Mouse (Mus musculus): ENCODE results near the gene Plekhn1. TPM values are rescaled to one million over a fixed set of nuclear protein-coding genes. Genes with fewer than 3 reads are reported as not detected.
A peak's percentile ranks its signal among the peaks of the same experiment; 100 is the strongest.

The Plekhn1 gene
- 27.6 and 28.5 TPM in 2 replicates for polyA plus RNA-seq (2016; fragmentation: Nextera tagmentation; extraction: Ambion mirVana)

DNA sequence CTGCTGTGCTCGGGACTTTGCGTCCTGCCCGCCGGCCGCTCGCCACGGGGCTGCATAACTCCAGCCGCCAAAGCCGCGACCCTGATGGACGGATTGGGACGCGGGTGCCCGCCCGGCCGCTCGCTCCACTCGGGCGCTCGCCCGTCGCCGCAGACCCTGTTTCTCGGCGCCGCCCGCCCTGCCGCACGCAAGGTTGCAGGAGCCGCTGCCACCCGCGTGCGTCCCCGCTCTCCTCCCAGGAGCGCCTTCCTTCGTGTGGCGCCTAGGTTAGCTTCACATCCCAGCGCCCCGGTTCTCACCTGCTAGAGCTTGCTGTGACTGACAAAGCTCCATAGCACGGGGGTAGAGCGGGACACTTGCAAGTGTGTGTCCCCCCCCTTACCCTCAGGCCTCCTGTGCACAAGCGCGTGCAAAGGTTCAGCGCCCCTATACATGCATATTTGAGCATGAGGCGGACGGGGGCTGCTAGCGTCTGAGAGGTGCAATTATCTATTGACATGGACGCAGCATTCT lies at the start of gene Plekhn1:
Gene Plekhn1, minus strand, starts transcription at position 157 of the 513 bp plus-strand sequence.
- Histone ChIP-seq H3K4me1 (peaks cover 18% of the 10 kb centered on the region), H3K4me3 (replicated peaks) (peak within 1 kb of the TSS; percentile 93), H3K27me3 (no peaks in the 10 kb centered on the region), H3K9me3 (no peaks in the 10 kb centered on the region), H3K9ac (peak within 1 kb of the TSS; percentile 76), H3K4me2 (peak within 1 kb of the TSS; percentile 77), H3K27ac (peak within 1 kb of the TSS; percentile 92), H3K36me3 (replicated peaks) (peaks cover 60% of the 10 kb centered on the region)
- peak; percentile 63 for ATAC-seq (ENCODE audit: low FRiP score)
- WGBS, result 1% methylated on average over 45 of the region's 48 CpGs

DNA sequence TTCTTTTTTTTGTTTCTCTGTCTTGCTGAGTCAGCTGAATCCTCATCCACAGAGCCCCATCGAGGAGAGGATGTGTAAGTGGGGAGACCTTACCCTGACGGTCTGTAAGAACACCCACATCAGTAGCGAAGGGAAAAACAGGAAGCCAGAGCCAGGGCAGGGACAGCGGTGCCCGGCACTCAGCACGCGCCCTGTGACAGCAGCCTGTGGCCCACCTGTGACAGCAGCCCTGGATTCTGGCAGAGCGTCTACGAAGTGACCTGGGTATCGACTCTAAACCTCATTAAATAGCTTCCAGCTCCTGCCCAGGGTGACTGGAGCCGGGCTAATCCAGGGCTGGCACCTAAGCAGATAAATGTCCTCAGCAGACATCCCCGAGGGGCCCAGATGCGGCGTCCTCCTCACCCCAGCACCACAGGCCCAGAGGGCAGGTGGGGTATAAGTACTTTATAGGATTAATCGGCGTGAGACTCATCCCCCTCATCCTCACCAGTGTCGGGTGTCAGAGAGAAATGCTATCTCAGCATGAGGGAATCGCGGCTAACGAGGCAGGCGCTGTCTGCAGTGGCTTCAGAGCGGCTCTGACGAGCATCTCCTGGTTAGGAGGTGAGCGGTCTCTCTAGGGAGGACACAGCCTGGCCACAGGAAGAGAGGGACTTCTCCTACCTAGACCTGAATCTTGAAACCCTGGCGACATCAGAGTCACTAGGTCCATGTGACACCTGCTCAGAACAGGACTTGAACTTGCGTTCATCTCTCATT lies 20.6 kb upstream of the Plekhn1 start, which contains the start of gene Samd11:
Gene Samd11, minus strand, starts transcription at position 580 of the 762 bp plus-strand sequence.
- Histone ChIP-seq H3K4me1 (peaks cover 20% of the 10 kb centered on the region), H3K27me3 (peaks cover 45% of the 10 kb centered on the region), H3K9ac (0 out of 2 replicates have a peak within 1 kb of the TSS, but pooled peaks have one; percentile 13), H3K4me2 (peak within 1 kb of the TSS; percentile 42), H3K27ac (no peak within 1 kb of the TSS), H3K36me3 (replicated peaks) (no peaks in the 10 kb centered on the region), H3K9me3 (no peaks in the 10 kb centered on the region), H3K4me3 (replicated peaks) (peak within 1 kb of the TSS; percentile 21)
- WGBS, result 2% methylated on average over 26 of the region's 26 CpGs
- peak; percentile 42; the same call in 1 of the 2 replicates for ATAC-seq (ENCODE audit: low FRiP score)

DNA sequence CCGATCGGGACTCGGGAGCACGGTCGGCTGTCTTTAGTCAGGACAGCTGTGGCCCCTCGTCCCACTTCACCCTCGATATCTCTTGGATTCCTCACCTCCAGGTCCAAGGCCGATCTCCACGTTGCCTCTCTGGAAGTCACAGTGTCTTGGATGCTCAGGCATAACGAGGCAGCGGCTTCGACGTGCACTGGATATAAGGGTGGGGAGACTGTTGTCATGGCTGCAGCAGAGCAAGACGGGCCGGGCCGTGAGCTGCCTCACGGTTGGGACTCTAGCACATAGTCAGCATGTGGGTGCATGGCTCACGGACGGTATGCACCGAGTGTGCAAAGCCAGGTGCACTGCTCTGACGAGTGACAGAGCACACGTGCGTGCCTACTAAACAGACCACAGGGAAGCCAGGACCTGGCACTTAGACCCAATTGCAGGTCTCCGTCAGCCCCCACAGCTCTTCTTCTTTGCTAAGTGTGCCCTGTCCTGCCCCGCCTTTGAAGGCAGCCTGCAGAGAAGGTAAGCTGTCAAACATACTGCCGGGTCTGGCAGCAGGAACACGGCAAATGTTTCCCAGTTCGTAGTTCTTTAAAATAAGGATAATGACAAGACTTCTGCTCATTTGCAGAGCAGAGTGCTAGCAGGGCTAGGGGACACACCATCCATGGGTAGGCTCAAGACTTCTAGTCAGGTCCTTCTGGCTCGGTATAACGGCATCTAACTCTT lies 19.9 kb upstream of the Plekhn1 start:
- 0 out of 2 replicates have a peak overlapping the region, but pooled peaks have one; percentile 13 for H3K9ac ChIP-seq
- H3K4me2 ChIP-seq, result peak overlapping the region; percentile 42
- WGBS, result 2% methylated on average over 30 of the region's 30 CpGs
- peaks cover 20% of the 10 kb centered on the region for H3K4me1 ChIP-seq
- H3K4me3 ChIP-seq (replicated peaks), result peak overlapping the region; percentile 21
- H3K27ac ChIP-seq, result no peak overlapping the region
- H3K9me3 ChIP-seq, result no peaks in the 10 kb centered on the region
- H3K36me3 ChIP-seq (replicated peaks), result peaks cover 2% of the 10 kb centered on the region
- peak; percentile 78 for ATAC-seq (ENCODE audit: low FRiP score)
- H3K27me3 ChIP-seq, result peaks cover 45% of the 10 kb centered on the region

DNA sequence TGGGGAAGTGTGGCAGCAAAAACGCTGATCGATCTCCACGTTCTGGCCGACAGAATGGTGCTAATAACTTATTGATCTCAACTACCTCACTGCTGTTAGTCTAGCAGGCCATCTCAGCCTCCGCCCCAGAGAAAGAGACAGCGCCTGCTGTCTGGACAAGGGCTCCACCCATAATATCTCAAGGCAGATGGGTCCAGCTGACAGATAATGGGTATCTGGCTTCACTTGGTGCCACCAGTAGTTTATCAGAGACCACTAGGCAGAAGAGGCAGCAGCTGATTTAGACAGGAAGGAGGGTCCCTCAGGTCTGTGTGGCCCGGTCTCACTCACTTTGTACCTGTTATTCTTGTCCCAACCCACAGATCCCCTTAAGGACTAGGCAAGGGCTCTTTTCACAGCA lies 18.4 kb upstream of the Plekhn1 start:
- Histone ChIP-seq H3K4me3 (replicated peaks) (no peak overlapping the region), H3K27me3 (peaks cover 45% of the 10 kb centered on the region), H3K4me1 (peaks cover 20% of the 10 kb centered on the region), H3K9ac (no peak overlapping the region), H3K4me2 (no peak overlapping the region), H3K36me3 (replicated peaks) (peaks cover 16% of the 10 kb centered on the region), H3K9me3 (no peaks in the 10 kb centered on the region), H3K27ac (no peak overlapping the region)
- WGBS, result 45% methylated on average over 7 of the region's 7 CpGs
- 0 out of 2 replicates have a peak, but pooled peaks have one; percentile 19 for ATAC-seq (ENCODE audit: low FRiP score)

DNA sequence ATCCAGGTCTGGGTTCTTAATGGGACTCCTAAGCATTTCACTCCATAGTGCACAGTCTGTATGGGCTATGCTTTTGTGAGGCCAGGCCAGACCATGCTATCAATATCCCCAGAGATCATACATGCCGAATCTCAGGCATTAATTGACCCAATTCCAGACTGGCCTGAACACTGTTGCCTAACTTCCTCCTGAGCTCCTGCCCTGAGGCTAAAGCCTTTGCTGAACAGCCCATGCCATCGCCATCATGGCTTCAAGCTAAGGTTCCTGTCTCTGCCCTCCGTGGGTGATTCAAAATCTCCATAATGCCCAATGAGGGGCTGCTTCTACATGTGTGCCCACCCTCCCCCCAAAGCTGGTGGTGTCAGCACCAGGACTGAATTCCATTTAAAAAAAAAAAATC lies 18.0 kb upstream of the Plekhn1 start:
- Histone ChIP-seq H3K4me1 (peaks cover 20% of the 10 kb centered on the region), H3K4me2 (no peak overlapping the region), H3K9me3 (no peaks in the 10 kb centered on the region), H3K27ac (no peak overlapping the region), H3K36me3 (replicated peaks) (peaks cover 20% of the 10 kb centered on the region), H3K27me3 (peaks cover 45% of the 10 kb centered on the region), H3K4me3 (replicated peaks) (no peak overlapping the region), H3K9ac (no peak overlapping the region)
- ATAC-seq (ENCODE audit: low FRiP score), result no peak
- WGBS, result 38% methylated on average over 3 of the region's 3 CpGs

DNA sequence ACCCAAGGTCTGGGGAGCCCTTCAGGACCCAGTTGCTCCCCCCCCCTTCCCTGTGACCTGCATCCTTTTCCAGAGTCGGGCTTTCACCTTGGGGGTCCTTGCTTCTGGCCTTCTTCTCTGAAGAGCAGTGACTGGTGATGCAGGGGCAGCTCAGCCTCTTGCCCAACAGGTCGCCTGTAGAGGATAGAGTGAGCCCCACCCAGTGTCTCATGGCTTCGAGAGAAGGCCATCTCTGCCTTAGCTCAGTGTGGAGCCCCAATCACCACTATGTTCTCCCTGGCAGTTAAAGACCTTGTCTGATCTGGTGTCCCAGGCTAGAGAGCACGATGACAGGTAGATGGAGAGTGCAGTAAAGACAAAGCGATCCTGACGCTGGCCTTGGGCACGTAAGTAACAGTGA lies 17.5 kb upstream of the Plekhn1 start:
- peaks cover 20% of the 10 kb centered on the region for H3K4me1 ChIP-seq
- WGBS, result 33% methylated on average over 7 of the region's 7 CpGs
- ATAC-seq (ENCODE audit: low FRiP score), result no peak

DNA sequence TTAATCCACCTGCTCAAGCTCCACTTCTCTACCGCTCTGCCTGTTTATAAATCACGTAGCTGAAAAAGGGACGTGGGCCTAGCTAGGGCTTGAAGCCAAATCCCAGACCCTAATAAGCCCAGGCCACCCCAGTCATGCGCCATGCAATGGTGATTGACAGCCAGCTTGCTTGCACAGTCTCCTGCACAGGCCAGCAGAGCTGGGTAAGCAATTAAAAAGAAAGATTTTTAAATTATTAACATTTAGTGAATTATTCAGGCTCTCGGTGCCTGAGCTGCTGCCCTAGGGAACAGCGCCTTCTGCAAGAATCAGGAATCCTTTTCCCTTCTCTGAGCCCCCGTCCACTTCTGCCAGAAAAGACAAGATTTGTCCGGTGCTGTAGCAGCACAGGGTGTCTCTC lies 16.4 kb upstream of the Plekhn1 start:
- H3K27me3 ChIP-seq, result peaks cover 45% of the 10 kb centered on the region
- no peaks in the 10 kb centered on the region for H3K9me3 ChIP-seq
- ATAC-seq (ENCODE audit: low FRiP score), result no peak
- 76% methylated on average over 8 of the region's 8 CpGs for WGBS
- no peak overlapping the region for H3K27ac ChIP-seq
- no peak overlapping the region for H3K4me2 ChIP-seq
- peaks cover 20% of the 10 kb centered on the region for H3K4me1 ChIP-seq
- no peak overlapping the region for H3K9ac ChIP-seq
- H3K36me3 ChIP-seq (replicated peaks), result peaks cover 34% of the 10 kb centered on the region
- H3K4me3 ChIP-seq (replicated peaks), result no peak overlapping the region

More for the DNA sequence above, 17.5 kb upstream of the Plekhn1 start:
- H3K9me3 ChIP-seq, result no peaks in the 10 kb centered on the region
- no peak overlapping the region for H3K4me2 ChIP-seq
- peaks cover 25% of the 10 kb centered on the region for H3K36me3 ChIP-seq (replicated peaks)
- peaks cover 45% of the 10 kb centered on the region for H3K27me3 ChIP-seq
- H3K27ac ChIP-seq, result no peak overlapping the region
- H3K9ac ChIP-seq, result 0 out of 2 replicates have a peak overlapping the region, but pooled peaks have one; percentile 25
- H3K4me3 ChIP-seq (replicated peaks), result no peak overlapping the region

DNA sequence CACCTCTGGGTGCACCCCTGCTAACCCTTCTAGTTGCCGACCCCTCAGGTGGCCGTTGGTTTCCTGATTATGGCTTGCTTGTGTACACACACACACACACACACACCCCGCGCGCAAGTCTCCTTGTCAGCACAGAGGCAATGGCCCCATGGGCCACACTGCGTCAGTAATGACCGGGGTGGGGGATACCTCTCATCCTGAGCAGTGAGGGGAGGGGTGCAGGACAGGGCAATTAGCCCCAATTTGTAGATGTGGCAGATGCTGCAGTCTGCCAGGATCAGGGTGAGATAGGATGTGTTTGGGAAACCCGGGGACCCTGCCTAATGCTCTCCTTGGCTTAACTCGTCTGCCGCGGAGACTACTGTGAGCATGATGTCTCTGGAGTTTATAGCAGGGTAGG lies 14.9 kb upstream of the Plekhn1 start:
- Histone ChIP-seq H3K9ac (no peak overlapping the region), H3K36me3 (replicated peaks) (peaks cover 49% of the 10 kb centered on the region), H3K4me1 (peaks cover 10% of the 10 kb centered on the region), H3K4me2 (no peak overlapping the region), H3K27ac (no peak overlapping the region), H3K9me3 (no peaks in the 10 kb centered on the region), H3K27me3 (peaks cover 32% of the 10 kb centered on the region), H3K4me3 (replicated peaks) (no peak overlapping the region)
- 76% methylated on average over 11 of the region's 11 CpGs for WGBS
- no peak for ATAC-seq (ENCODE audit: low FRiP score)

DNA sequence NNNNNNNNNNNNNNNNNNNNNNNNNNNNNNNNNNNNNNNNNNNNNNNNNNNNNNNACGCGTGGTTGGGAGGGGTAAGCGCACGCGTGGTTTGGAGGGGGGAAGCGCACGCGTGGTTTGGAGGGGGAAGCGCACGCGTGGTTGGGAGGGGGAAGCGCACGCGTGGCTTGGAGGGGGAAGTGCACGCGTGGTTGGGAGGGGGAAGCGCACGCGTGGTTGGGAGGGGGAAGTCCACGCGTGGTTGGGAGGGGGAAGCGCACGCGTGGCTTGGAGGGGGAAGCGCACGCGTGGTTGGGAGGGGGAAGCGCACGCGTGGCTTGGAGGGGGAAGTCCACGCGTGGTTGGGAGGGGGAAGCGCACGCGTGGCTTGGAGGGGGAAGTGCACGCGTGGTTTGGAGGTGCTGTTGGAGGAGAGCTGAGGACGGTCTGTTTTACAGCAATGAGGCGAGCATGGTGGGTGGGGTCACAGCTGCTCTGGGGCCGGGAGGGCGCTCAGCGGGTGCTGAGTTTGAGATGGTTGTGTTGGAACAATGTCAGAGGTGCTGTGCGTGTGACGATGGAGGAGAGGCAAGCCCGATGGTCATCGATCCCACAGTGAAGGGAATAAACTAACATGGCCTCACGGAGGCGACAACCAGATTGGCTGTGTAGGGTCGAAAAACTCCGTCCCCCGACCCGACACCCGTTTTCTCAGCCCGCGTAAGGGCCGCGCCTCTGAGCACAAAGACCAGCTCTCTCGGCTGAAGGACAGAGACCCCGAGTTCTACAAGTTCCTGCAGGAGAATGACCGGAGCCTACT lies 2.2 kb upstream of the Plekhn1 start:
- Histone ChIP-seq H3K4me2 (peak overlapping the region; percentile 77), H3K9me3 (no peaks in the 10 kb centered on the region), H3K36me3 (replicated peaks) (peaks cover 60% of the 10 kb centered on the region), H3K4me3 (replicated peaks) (peak overlapping the region; percentile 93), H3K27me3 (no peaks in the 10 kb centered on the region), H3K4me1 (peaks cover 18% of the 10 kb centered on the region), H3K9ac (peak overlapping the region; percentile 76), H3K27ac (0 out of 2 replicates have a peak overlapping the region, but pooled peaks have one; percentile 46)
- 21% methylated on average over 58 of the region's 60 CpGs for WGBS
- no peak for ATAC-seq (ENCODE audit: low FRiP score)

DNA sequence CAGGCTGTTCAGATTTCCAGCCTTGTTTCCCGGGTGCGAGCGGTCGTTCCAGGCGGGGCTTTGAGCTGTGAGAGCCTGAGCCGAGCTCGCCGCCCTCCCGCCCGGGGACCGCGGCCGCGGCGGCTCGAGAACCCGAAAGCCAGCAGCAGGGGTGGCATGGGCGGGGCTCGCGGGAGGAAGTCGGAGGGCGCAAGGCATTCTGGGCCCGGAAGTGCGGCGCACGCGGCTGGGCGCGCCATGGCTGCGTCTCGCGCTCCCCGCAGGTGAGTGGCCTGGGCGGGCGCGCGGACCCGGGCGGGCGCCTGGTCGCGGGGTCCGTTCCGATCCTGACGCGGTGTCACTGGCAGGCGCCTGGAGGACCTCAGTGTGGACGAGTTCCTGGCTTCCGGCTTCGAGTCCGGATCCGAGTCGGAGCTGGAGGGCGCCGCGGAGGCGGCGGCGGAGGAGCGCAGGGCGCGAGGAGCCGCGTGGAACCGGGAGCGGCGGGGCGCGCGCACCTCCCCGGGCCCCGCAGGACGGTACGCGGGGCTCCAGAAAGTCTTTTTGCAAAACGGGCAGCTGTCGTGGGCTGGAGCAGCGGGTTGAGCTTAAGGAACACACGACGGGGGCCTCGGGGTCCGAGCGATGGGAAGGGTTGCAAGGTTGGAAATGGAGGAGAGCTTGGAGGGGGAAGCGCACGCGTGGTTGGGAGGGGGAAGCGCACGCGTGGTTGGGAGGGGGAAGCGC lies 1.3 kb upstream of the Plekhn1 start, which contains the start of gene Noc2l:
Gene Noc2l, plus strand, starts transcription at position 203 of the 726 bp plus-strand sequence.
- Histone ChIP-seq H3K27ac (peak within 1 kb of the TSS; percentile 92), H3K4me3 (replicated peaks) (peak within 1 kb of the TSS; percentile 93), H3K36me3 (replicated peaks) (peaks cover 60% of the 10 kb centered on the region), H3K9me3 (no peaks in the 10 kb centered on the region), H3K4me1 (peaks cover 18% of the 10 kb centered on the region), H3K4me2 (peak within 1 kb of the TSS; percentile 77), H3K9ac (peak within 1 kb of the TSS; percentile 76), H3K27me3 (no peaks in the 10 kb centered on the region)
- ATAC-seq (ENCODE audit: low FRiP score), result peak; percentile 92
- under 1% methylated on average over 87 of the region's 90 CpGs for WGBS

DNA sequence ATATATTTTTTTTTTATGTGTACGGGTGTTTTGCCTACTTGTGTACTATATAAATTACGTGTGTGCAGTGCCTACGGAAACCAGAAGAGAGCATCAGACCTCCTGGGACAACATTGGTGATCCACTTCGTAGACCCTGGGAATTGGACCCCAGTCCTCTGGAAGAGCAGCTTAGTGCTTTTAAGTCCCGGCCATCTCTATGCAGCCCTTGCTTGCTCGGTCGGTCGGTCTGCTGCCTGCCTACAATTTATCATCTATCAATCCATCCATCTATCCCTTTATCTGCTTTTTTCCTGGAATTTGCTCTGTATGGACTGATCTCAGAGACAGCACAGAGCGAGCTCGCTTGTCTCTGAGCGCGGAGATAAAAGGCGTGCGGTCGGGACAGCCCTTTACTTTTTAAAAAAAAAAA lies 708 bp upstream of the Plekhn1 start:
- ATAC-seq (ENCODE audit: low FRiP score), result peak; percentile 50
- 2% methylated on average over 15 of the region's 15 CpGs for WGBS
- Histone ChIP-seq H3K9me3 (no peaks in the 10 kb centered on the region), H3K9ac (peak overlapping the region; percentile 76; the same call in 1 of the 2 replicates), H3K27me3 (no peaks in the 10 kb centered on the region), H3K27ac (peak overlapping the region; percentile 92), H3K4me3 (replicated peaks) (peak overlapping the region; percentile 93), H3K4me2 (peak overlapping the region; percentile 77), H3K4me1 (peaks cover 18% of the 10 kb centered on the region), H3K36me3 (replicated peaks) (peaks cover 60% of the 10 kb centered on the region)

Data from forebrain, embryonic 12.5 days (tissue).